Mouse (Mus musculus): ENCODE measurements at regions not wholly inside any gene's neighbourhood (a gene's known extent, or its start where the extent isn't known, plus 50 kb on each side); places are given as distances from the start of the nearest gene placed in this dataset.

DNA sequence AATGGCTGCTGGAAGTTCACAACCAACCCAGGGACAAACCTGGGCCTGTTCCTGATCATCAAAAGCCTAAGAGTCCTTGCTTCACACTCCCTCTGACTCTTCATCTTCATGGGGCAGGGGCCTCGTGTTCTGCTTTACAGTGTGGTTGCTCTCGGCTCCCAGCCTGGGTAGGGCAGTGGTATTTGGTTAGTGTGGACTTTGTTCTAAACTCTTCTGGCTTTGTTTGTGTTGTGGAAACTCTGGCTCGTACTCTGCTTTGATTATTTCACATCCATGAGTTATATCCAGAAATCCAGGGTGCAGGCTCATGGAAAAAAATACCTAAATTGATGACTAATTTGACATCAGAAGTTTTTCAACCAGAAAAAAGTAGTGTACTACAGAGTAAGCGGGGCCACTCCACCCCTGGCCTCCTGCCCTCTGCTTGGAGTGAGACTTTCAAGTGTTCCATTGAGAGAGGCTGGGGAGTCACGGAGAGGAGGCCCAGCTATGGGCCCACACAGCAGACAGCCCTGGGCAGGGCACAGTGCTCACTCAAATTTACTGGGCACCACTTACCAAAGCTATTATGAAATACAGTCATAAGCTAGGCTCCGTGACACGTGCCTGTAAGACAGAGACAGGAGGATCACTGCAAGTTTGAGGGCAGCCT, 325.4 kb upstream of the Ddhd1 start:
- DNase-seq (ENCODE audit: low spot score in 2 of 2): no peak

DNA sequence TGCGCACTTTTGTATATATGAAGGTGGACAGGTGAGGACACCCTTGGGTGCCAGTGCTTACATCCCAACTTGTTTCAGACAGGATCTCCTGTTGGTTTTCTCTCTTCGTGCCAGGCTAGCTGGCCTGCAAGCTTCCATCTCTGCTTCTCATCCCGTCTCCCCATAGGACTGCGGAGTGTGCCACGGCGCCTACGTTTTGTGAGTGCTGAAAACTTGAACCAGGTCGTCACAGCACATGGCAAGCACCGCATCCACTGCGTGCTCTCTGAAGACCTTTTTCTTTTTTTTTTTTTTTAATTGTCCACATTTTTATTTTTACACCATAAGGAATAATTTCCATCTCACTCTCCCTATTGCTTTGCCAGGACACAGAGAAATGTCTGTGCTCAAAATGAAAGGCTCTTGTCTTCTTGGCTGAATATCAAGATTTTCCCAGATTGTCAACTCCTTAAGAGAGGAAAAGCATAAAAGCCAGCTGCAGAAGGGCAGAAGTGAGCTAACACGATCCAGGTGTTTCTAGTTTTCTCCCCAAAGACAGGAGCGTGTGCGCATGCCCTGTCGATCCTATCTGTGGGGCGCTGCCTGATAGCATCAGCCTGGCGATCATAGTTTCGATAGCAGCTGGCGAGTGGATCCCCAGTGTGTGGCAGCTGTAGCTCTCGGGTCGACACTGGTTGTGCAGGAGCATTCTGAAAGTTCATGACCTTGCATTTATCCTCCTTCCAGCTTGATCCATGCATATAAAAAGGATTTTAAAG, 326.4 kb upstream of the Ddhd1 start:
- DNase-seq (ENCODE audit: low spot score in 2 of 2): no peak

DNA sequence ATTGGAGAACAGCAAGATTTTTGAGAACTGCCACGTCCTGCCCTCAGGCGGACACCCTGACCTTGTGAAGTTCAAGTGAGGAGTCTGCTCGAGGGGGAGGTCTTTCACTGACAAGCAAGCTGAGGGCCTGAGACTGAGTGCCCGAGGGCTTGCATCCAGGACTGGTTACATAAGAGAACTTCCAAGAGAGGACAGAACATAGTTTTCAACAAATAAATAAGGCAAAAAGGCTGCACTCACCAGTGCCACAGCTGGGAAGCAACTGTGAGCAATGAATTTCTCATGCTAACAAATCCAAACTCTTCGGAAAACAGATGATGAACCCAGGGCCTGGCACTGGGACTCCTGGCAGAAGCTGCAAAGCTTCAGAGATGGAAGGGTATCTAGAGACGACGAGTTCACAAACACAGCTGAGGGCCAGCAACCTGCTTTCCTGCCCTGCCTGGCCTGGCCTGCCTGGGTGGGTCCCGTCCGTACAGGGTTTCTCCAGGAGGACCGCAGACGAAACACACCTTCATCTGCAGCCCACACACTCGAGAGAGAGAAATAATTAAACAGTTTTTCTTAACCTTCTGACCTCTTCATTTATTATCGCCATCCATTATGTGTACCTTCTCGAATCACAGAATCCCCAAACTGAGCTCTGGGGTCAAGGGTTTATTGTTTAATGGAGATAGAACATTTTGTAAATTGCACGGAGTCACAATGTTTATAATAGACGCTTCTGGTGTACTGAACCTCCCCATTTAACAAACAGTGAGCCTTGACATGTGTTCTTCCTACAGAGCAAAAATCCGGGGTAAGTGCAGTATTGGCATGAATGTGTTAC, 334.3 kb upstream of the Ddhd1 start:
- DNase-seq (ENCODE audit: low spot score in 2 of 2): peak in 1 of 2 experiments; percentile 24

DNA sequence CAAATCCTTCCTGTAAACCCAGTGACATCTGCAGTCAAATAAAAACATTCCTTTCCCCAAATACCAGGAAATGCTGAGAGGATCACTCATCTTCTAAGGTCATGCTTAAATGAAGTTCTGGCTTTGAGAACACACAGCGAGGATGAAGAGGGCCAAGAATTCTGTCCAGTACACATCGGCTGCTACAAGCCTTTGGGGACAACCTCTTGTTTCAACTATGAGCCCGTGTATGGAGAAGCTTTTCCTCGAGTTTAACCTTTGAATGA, 334.9 kb upstream of the Ddhd1 start:
- DNase-seq (ENCODE audit: low spot score in 2 of 2): no peak

DNA sequence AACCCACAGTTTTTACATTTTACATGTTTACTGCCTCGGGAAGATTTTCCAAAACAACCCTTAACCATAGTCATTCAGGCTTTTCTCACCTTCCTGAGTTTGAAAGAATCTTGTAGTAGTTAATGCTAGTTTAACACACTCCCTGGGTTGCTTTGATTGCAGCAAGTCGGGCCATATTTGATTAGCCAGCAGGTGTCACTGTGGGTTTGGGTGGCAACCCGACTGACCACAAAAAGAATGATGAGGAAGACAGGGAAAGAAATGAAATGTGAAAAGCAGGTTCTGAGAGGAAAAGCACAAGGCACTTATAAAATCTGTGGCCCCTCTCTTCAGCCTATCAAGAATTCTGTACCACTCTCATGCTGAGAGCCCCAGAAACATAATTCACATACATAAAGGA, 335.7 kb upstream of the Ddhd1 start:
- peak; percentile 34 to 68 for DNase-seq (ENCODE audit: low spot score in 2 of 2)

DNA sequence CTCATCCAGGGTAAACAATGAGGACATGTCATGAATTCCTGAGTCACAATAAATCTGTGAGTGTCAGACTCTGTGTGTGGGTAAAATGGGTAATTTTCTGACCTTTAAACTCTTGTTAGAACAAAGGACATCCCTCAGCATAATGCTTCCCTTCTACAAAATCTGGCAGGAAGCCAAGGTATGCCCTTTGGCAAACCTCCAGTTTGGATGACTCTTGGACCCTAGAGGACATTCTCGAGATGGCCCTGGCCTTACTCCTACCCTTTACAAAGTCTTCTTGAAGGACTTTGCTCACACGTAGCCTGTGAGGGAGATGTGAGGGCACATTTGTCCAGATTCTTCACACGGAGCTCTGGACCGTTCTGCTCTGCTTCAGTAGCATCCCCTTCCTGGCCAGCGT, 338.8 kb upstream of the Ddhd1 start:
- peak in 1 of 2 experiments; percentile 24 for DNase-seq (ENCODE audit: low spot score in 2 of 2)

DNA sequence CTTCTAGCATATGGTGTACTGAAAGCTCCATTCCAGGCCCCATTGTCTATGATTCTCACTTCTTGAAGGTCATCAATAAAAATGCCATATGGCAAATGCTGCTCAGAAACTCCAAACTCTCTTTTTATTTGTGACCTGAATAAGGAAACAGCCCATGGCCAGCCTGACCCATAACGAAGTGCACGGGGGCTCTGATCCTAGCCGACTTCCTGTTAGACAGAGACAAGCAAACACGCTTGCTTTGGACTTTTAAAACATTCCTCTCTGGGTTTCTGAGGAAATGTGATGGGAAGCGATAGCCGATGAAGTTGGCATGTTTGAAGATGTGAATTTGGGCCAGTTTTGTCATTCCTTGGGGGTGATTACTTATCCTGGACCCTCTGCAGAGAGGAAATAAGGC, 346.1 kb upstream of the Ddhd1 start:
- no peak for DNase-seq (ENCODE audit: low spot score in 2 of 2)

DNA sequence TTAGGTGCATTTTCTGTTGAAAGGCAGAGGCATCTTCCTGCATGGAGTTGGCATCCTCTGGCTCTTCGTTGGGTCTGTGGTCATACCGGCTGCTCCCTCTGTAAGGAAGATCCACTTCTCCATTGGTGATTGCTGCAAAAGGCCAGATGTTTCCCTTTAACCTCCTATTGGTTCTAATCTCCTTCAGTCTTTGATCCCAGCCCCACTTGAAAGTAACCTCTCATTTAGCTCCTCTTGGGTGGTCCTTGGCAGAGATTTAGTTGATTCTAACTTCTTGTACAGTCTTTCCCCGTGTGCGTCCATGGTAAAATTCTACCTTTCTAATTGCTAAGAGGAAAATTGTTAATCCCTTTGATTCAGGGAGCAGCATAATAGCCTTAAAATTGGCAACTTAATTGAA, 347.4 kb upstream of the Ddhd1 start:
- no peak for DNase-seq (ENCODE audit: low spot score in 2 of 2)

DNA sequence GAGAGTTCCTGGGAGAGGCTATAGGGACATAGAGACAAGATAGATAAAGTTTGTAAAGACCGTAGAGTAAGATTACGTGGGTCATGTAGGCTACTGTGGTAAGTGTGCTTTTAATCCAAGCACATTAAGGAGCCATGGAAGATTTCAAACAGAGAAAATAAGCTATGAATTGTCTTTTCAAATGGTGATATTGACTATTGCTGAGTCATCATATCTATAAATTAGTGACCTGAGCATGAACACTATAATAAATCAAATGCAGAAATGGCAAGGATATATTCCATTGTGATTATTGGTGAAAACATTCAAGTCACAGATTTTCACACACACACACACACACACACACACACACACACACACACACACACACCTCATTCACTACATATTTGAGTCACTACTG, 355.3 kb upstream of the Ddhd1 start:
- DNase-seq (ENCODE audit: low spot score in 2 of 2): no peak

DNA sequence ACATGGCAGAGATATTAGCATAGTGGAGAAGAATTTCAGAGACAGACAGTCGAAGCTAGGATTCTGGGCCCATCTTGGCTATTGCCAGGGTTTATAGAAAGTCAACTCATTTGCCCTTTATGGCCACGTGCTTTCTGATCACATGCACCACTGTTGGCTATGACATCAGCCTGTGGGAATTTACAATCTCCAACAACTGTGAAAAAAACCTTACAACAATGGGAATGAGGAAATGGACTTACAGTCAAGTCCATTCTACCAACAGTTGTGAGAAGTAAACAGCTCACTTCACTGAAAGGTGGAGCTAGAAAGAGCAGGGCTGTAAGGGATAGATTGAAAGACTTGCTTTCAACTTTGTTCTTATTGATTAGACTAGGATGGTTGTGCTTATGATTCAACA, 356.1 kb upstream of the Ddhd1 start:
- no peak for DNase-seq (ENCODE audit: low spot score in 2 of 2)

DNA sequence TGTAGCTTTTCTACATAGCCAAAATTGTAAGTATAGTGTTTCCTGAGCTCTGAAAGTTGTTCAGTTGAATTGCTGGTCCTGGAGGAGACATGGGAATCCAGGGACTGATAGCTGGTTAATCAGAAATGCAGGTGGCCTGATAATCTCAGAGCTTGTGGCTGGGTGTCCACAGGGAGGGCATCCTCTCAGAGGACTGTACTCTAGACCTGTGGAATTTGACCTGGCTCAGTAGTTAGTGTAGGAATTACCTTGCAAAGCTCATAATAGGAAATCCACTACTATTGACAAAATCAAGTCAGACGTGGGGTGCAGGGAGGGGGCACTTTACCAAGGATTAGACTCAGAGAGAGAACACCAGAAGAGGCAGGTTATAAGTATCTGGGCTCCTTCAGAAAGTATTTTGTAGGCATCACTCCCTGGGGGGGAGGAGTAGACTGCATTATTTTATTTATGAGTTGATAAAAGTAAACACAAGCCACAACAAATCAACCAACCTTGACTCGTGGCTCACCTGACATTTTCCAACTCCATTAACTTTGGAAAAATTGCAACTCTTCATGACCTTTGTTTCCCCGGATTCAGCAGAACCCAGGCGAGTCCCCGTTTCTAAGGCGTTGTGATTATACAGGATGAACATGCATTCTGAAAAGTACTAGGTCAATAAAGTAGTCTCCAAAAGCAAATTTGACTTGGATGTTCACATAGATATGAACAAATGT, 357.9 kb upstream of the Ddhd1 start:
- no peak for DNase-seq (ENCODE audit: low spot score in 2 of 2)

DNA sequence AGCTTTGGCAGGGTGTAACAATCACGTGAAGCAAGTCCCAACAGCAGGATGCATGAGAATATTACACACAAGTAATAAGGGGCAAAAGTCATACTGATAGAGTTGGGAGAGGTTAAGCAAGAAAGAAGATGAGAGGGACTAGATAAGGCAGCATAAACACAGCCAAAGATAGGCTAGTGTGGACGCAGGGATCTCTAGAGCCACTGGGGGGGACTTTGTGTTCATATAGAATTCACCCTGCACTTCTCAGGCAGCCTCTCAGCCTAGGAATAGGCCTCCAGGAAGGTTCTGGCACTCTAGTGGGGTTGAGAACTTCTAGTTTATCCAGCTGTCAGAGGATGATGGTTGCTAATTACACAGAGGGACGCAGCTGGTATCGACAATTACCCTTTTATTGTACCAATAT, 358.8 kb upstream of the Ddhd1 start:
- no peak for DNase-seq (ENCODE audit: low spot score in 2 of 2)

DNA sequence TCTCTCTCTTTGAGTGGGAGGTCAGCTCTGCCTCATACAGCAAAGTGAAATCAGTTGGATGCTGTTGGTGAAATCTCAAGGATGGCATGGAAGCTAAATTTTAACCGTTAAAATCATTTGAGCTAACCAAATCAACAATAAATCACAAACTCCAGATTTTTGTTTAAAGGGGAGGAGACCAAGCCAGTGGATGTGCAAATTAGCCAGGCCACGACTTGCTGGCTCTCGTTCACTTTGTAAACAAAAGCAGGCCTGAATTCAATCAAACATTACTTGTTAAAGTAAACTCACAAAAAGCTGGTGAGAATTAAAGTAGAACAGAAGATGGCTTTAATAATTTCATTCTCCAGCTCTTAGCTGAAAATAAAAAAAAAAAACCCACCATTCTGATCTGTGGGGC, 359.3 kb upstream of the Ddhd1 start:
- no peak for DNase-seq (ENCODE audit: low spot score in 2 of 2)

DNA sequence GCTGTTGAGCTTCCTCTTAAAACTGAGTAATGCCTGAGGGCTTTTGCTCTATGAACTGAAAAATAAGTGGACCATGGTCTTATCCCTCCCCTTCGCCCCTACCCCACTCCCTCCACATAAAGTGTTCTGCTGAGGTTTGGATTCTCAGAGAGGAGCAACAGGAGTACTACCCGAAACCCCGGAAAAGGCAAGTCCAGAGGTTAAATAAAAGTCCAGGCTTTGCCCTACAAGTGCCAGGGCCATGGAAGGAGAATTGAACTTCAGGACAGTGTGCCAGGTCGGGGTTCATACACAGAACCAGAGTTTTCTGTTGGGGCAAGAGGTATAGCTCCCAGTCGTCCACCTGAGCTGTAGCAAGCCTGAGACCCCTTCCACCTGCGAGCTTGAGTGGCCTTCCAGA, 360.0 kb upstream of the Ddhd1 start:
- DNase-seq (ENCODE audit: low spot score in 2 of 2): no peak

DNA sequence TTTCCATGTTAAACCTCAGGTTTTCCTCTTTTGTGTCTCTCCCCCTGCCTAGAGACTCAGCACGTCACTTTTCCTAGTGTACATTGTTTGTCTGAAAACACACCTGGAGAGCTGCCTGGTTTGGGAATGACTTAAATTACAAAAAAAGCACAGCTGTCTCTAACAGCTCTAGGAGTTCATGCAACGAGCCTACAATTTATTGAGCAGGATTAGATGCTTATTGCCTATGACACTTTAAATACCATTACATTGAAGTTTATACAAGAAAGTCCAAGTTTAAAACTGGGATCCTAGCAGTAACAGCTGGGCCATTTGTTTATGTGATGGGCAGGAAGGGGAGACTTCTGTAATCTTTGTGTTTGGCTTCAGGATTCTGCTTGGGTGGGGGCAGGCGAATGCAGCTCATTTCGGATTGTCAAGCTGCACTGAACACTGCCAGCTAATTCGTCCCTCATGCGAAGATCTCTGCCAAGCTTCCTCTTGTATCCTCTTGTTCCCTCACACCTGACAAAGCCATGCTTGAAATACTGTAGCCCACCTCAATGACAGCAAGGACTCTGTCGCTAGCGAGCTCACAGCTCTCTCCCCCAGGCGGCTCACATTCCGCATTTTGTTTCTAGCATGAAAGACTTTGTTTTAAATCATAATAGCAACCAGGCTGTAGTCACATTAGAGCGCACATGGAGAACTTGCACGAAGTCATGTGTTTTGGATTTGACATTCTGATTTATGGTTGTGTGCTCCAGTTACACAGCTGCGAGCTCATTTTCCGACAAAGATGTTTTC, 359.8 kb upstream of the Gm15217 start:
- no peak for DNase-seq (ENCODE audit: low spot score in 2 of 2)

DNA sequence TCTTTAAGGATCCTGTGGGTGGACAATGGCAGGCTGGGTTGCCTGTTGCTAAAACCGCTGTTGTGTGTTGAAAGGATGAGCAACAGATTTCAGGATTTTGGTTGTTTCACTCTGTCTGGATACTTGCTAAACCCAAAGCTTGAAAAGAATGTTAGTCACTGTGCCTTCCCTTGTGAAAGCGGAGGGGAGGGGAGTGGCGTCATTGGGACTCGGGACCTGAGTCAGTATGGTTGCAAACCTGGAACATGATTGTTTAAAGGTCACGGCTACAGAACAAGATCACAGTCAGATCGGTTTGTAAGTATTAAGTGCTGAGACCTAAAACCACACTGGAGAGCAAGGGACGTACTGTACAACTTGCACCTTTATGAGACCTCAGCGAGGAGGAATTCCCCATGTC, 344.9 kb upstream of the Gm15217 start:
- DNase-seq (ENCODE audit: low spot score in 2 of 2): no peak

DNA sequence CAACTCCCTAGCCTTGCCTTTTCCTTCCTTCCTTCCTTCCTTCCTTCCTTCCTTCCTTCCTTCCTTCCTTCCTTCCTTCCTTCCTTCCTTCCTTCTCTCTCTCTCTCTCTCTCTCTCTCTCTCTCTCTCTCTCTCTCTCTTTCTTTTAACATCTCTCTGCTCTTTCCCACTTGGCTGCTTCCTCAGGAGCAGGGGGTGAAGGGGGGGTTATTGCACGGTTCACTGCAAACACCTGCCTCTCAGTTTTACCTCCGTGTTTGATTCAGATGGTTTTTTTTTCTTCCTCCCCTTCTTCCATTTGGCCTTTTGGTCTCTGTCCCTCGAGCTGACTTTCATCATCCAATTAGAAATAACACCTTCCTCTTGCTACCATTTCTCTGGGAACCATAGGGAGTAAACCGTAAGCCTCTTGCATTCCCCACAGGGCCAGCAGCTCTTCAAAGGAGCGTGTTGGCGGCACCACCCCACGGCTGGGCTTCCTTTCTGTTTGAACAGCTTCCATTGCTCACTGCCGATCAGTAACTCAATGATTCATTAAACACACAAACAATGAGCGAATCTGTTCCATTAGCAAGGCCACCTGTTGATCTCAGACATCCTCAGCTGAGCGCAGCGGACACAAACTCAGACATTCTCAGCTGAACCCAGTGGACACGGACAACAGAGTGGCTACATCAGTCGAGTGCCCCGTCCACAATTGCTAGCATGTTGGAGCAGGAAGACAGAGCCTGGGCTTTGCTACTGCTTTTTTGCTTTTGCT, 318.4 kb upstream of the Gm15217 start:
- no peak for DNase-seq (ENCODE audit: low spot score in 2 of 2)

DNA sequence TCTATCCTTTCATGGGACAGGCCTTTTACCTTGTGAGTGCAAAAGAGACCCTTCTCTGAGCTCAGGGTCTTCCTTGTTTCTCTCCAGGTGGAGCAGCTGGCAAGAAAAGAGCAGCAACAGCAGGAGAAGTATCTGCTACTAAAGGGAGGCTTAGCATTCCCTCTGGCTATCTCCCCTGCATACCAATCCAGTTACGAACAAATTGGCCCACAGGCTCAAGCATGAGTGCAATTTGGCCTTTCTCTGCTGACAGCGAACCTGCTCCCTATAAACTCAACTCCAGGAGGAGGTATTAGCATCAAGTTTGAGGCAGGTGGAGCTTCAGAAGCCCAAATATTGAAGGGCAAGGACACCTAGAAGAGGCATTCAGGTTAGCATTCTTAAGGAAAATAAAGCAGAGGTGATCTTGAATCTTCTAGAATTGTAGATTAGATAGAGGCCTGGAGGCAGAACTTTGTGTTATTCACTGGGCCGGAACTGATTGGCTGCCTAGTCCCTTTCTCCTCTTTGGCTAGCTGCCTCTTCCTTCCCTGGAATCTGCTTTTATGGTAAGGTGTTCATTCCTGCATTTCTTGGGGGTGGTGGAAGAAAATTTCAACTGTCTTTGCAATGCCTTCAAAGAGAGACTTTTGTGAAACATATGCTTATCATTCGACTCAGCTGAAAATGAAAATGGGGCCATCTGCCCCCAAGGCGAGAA, 312.0 kb upstream of the Gm15217 start:
- peak in 1 of 2 experiments; percentile 24 for DNase-seq (ENCODE audit: low spot score in 2 of 2)

DNA sequence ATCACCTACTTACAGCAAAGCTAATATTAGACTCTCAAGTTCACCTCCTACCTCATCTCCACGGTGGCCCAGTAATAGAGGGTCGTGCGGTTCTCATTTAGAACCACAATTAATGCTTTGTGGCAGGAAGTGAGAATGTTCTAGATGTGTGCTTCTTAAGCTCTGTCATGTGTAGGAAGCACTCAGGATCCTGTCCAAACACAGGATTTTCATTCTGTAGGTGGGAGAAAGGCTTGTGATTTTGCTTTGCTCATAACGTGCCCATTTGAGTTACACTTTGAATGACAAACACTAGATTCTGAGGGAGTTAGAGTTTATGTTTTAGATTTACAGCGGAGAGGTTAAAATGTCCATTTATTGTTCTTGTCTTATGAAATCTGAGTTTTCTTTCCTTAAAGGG, 308.0 kb upstream of the Gm15217 start:
- DNase-seq (ENCODE audit: low spot score in 2 of 2): no peak

DNA sequence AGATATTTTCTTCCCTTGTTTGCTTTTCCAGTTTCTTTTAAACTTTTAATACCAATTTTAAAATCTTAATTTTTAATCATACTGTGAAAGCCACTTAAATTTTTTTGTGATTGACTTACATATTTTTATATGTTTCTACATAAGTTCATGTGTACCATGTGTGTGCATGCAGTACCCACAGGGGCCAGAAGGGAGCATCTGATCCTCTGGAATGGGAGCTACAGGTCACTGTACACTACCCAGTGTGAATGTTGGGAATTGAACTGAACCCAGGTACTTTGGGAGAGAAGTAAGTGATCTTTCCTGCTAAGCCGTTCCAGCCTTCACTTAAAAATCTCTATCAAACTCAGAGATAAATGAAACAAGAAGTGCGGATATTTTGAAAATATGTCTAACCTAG, 302.5 kb upstream of the Gm15217 start:
- no peak for DNase-seq (ENCODE audit: low spot score in 2 of 2)
